ENCODE assay signal across 10 mouse cellular contexts in genomic region chr12:76004697-76005249, GRCm38 (mm10).
DNase-seq lines count a peak whose midpoint lies in the region; ATAC-seq and TF ChIP-seq lines count a peak whose summit lies in the region.
"Had no signal": no experiment of that assay in that cellular context is flagged by ENCODE, and none has a peak within 500 bp of the region (broad histone marks: within the 10 kb centered on the region; RNA-seq: fewer than 3 reads in every experiment).

No protein-coding gene starts in this region.

- H3K9me3 ChIP-seq in hindbrain, embryonic 10.5 days, result no peaks in the 10 kb centered on the region
- no peaks in the 10 kb centered on the region for H3K9me3 ChIP-seq in hindbrain, embryonic 14.5 days (ENCODE audit: control insufficient read depth, low read length)
- H3K9me3 ChIP-seq in embryonic facial prominence, embryonic 10.5 days, result no peaks in the 10 kb centered on the region
- H3K9me3 ChIP-seq in hindbrain, postnatal 0 days (ENCODE audit: low read length), result no peaks in the 10 kb centered on the region
- H3K9me3 ChIP-seq in lung, embryonic 14.5 days (ENCODE audit: low read depth, low read length), result no peaks in the 10 kb centered on the region
- H3K9me3 ChIP-seq in stomach, embryonic 15.5 days, result no peaks in the 10 kb centered on the region
- H3K9me3 ChIP-seq: heart, embryonic 15.5 days had no signal

- no peaks in the 10 kb centered on the region for H3K27me3 ChIP-seq in hindbrain, embryonic 10.5 days (ENCODE audit: insufficient read depth, poor library complexity, severe bottlenecking)
- H3K27me3 ChIP-seq in hindbrain, embryonic 14.5 days (ENCODE audit: control insufficient read depth, insufficient read depth, low read length), result no peaks in the 10 kb centered on the region
- no peaks in the 10 kb centered on the region for H3K27me3 ChIP-seq in embryonic facial prominence, embryonic 10.5 days (replicated peaks; ENCODE audit: low read depth, poor library complexity, severe bottlenecking)
- no peaks in the 10 kb centered on the region for H3K27me3 ChIP-seq in hindbrain, postnatal 0 days (ENCODE audit: insufficient read depth, low read length)
- no peaks in the 10 kb centered on the region for H3K27me3 ChIP-seq in lung, embryonic 14.5 days (ENCODE audit: insufficient read depth, low read length)
- H3K27me3 ChIP-seq in stomach, embryonic 15.5 days (replicated peaks), result no peaks in the 10 kb centered on the region
- H3K27me3 ChIP-seq: heart, embryonic 15.5 days; Patski had no signal

- H3K36me3 ChIP-seq in hindbrain, embryonic 10.5 days, result peaks cover 92% of the 10 kb centered on the region
- H3K36me3 ChIP-seq in hindbrain, embryonic 14.5 days (replicated peaks; ENCODE audit: control insufficient read depth, insufficient read depth), result peaks cover 45% of the 10 kb centered on the region
- peaks cover 88% of the 10 kb centered on the region for H3K36me3 ChIP-seq in embryonic facial prominence, embryonic 10.5 days (replicated peaks)
- H3K36me3 ChIP-seq in hindbrain, postnatal 0 days (ENCODE audit: insufficient read depth, low read length), result peaks cover 10% of the 10 kb centered on the region; the same call in 1 of the 2 replicates
- H3K36me3 ChIP-seq in lung, embryonic 14.5 days (ENCODE audit: insufficient read depth), result peaks cover 37% of the 10 kb centered on the region
- 0 out of 2 replicates have a peak, but pooled peaks cover 5% of the 10 kb centered on the region for H3K36me3 ChIP-seq in stomach, embryonic 15.5 days

- H3K4me2 ChIP-seq in hindbrain, embryonic 14.5 days (replicated peaks), result no peak overlapping the region
- H3K4me2 ChIP-seq in hindbrain, postnatal 0 days (ENCODE audit: low read depth, low read length), result no peak overlapping the region
- no peak overlapping the region for H3K4me2 ChIP-seq in lung, embryonic 14.5 days
- H3K4me2 ChIP-seq in stomach, embryonic 15.5 days, result no peak overlapping the region
- H3K4me2 ChIP-seq: heart, embryonic 15.5 days had no signal

- TF ChIP-seq CTCF in hindbrain, postnatal 0 days (IDR thresholded peaks at IDR 0.05; ENCODE audit: low read depth), result no peak
- TF ChIP-seq CTCF in lung, embryonic 14.5 days (IDR thresholded peaks at IDR 0.05; ENCODE audit: low read depth), result no peak

- no peak overlapping the region for H3K9ac ChIP-seq in hindbrain, embryonic 14.5 days
- H3K9ac ChIP-seq in hindbrain, postnatal 0 days (replicated peaks; ENCODE audit: low read length), result no peak overlapping the region
- no peak overlapping the region for H3K9ac ChIP-seq in lung, embryonic 14.5 days
- H3K9ac ChIP-seq in stomach, embryonic 15.5 days, result no peak overlapping the region
- H3K9ac ChIP-seq: heart, embryonic 15.5 days had no signal

- ATAC-seq in hindbrain, embryonic 14.5 days (ENCODE audit: low FRiP score), result no peak
- ATAC-seq in hindbrain, postnatal 0 days, result no peak
- peak; percentile 84 for ATAC-seq in lung, embryonic 14.5 days (ENCODE audit: insufficient read depth)
- ATAC-seq in stomach, embryonic 15.5 days (ENCODE audit: insufficient read depth, low FRiP score, low read depth), result peak; percentile 58; the same call in 1 of the 2 replicates
- no peak for ATAC-seq in erythroblast, adult 5-6 weeks (replicated peaks; ENCODE audit: low FRiP score, poor library complexity, severe bottlenecking)
- ATAC-seq: Patski had no signal

- WGBS in hindbrain, embryonic 10.5 days, result 54% methylated on average over 9 of the region's 9 CpGs
- WGBS in hindbrain, embryonic 14.5 days, result 48% methylated on average over 9 of the region's 9 CpGs
- whole genome bisulfite sequencing in embryonic facial prominence, embryonic 10.5 days, result 47% methylated on average over 9 of the region's 9 CpGs
- 53% methylated on average over 9 of the region's 9 CpGs for WGBS in hindbrain, postnatal 0 days
- 30% methylated on average over 9 of the region's 9 CpGs for WGBS in lung, embryonic 14.5 days
- WGBS in stomach, embryonic 15.5 days, result 41% methylated on average over 9 of the region's 9 CpGs

- H3K4me3 ChIP-seq in hindbrain, embryonic 10.5 days, result no peak overlapping the region
- H3K4me3 ChIP-seq in hindbrain, embryonic 14.5 days (replicated peaks; ENCODE audit: low read length), result no peak overlapping the region
- H3K4me3 ChIP-seq in embryonic facial prominence, embryonic 10.5 days, result no peak overlapping the region
- no peak overlapping the region for H3K4me3 ChIP-seq in hindbrain, postnatal 0 days (ENCODE audit: low read length)
- H3K4me3 ChIP-seq in lung, embryonic 14.5 days (ENCODE audit: low read depth, low read length), result no peak overlapping the region
- H3K4me3 ChIP-seq in stomach, embryonic 15.5 days (replicated peaks), result no peak overlapping the region
- H3K4me3 ChIP-seq: heart, embryonic 15.5 days had no signal

- peaks cover 6% of the 10 kb centered on the region; the same call in 1 of the 2 replicates for H3K4me1 ChIP-seq in hindbrain, embryonic 10.5 days (replicated peaks)
- H3K4me1 ChIP-seq in hindbrain, embryonic 14.5 days (replicated peaks; ENCODE audit: control insufficient read depth, insufficient read depth, low read length), result no peaks in the 10 kb centered on the region
- 0 out of 2 replicates have a peak, but pooled peaks cover 8% of the 10 kb centered on the region for H3K4me1 ChIP-seq in embryonic facial prominence, embryonic 10.5 days
- no peaks in the 10 kb centered on the region for H3K4me1 ChIP-seq in hindbrain, postnatal 0 days (ENCODE audit: insufficient read depth, low read length)
- 0 out of 2 replicates have a peak, but pooled peaks cover 3% of the 10 kb centered on the region for H3K4me1 ChIP-seq in lung, embryonic 14.5 days (ENCODE audit: insufficient read depth)
- no peaks in the 10 kb centered on the region for H3K4me1 ChIP-seq in stomach, embryonic 15.5 days
- H3K4me1 ChIP-seq: heart, embryonic 15.5 days had no signal

- peak; percentile 62 for DNase-seq in hindbrain, embryonic 10.5 days (ENCODE audit: low spot score)
- no peak for DNase-seq in hindbrain, embryonic 14.5 days (ENCODE audit: low spot score)
- DNase-seq in embryonic facial prominence, embryonic 10.5 days (ENCODE audit: low spot score), result peak; percentile 63
- DNase-seq in hindbrain, postnatal 0 days (ENCODE audit: low spot score), result peak; percentile 39
- peak; percentile 76 for DNase-seq in lung, embryonic 14.5 days
- DNase-seq in spleen, postnatal 14 days (ENCODE audit: low spot score in 2 of 2), result no peak

- H3K27ac ChIP-seq in hindbrain, embryonic 10.5 days, result no peak overlapping the region
- no peak overlapping the region for H3K27ac ChIP-seq in hindbrain, embryonic 14.5 days
- no peak overlapping the region for H3K27ac ChIP-seq in embryonic facial prominence, embryonic 10.5 days (replicated peaks)
- no peak overlapping the region for H3K27ac ChIP-seq in hindbrain, postnatal 0 days
- peak overlapping the region; percentile 58; the same call in 1 of the 2 replicates for H3K27ac ChIP-seq in lung, embryonic 14.5 days (ENCODE audit: low read depth)
- no peak overlapping the region for H3K27ac ChIP-seq in stomach, embryonic 15.5 days
- H3K27ac ChIP-seq: heart, embryonic 15.5 days had no signal

Comparison
In these comparisons a context has a peak if more than half of its experiments do, and no peak if none do; other contexts are left out.
1. DNase-seq: peak in hindbrain, embryonic 10.5 days (single experiment), embryonic facial prominence, embryonic 10.5 days (single experiment), hindbrain, postnatal 0 days (single experiment) and lung, embryonic 14.5 days (single experiment); none in hindbrain, embryonic 14.5 days (single experiment) and spleen, postnatal 14 days (0 of 2).
2. ATAC-seq: peak in lung, embryonic 14.5 days (single experiment) and stomach, embryonic 15.5 days (single experiment); none in hindbrain, embryonic 14.5 days (single experiment), hindbrain, postnatal 0 days (single experiment) and erythroblast, adult 5-6 weeks (single experiment).